Mouse (Mus musculus): ENCODE measurements around the gene Prkn.

The Prkn gene

DNA sequence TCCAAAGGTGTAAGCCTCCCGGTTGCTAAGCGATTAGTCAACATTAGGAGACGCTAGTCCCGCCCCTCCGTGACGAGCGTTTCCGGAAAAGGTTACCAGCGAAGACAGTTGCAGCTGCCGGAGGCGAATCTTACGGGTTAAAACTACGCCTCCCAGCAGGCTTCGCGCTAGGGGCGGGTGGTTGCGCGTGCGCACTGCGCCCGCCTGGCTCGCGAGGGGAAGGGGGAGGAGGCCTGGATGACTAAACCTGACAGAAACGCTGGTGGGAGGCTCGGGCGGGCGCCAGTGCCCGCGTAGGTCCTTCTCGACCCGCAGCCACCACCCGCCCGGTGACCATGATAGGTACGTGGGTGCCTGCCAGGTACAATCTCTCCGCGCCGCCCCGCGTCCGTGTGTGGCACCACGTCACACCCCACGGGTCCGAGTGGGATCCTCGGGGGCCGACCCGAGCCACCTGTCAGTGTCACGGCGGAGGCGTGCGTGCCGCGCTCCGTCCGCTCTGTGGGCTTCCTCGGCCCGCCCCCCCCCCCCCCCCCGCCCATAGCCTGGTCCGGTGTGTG, at the start of gene Prkn, which contains the start of gene Pacrg:
Prkn (plus strand) TSS at position 237 of the 560 bp plus-strand sequence.
Pacrg (minus strand) TSS at position 164 of the 560 bp plus-strand sequence.
- peak; percentile 96 for DNase-seq (ENCODE audit: extremely low spot score, low read depth, low spot score)

DNA sequence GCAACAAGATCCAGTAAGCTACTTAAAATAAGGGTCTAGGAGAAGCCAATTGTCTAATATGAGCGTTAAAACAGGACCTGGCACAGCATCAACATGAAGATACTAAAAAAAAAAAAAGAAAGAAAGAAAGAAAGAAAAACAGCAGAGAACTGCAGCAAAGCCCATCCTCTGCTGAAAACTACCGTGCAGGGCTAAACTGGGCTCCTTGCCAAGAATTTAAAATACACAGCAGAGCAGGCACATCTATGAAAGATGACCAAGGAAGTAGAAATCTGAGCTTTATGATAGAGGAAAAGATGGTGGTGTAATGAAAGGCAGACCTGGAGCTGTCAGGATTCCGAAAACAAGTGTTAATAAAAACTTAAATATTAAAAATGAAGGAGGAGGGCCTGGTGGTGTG, 48.5 kb upstream of the Prkn start:
- no peak for DNase-seq (ENCODE audit: extremely low spot score, low read depth, low spot score)

DNA sequence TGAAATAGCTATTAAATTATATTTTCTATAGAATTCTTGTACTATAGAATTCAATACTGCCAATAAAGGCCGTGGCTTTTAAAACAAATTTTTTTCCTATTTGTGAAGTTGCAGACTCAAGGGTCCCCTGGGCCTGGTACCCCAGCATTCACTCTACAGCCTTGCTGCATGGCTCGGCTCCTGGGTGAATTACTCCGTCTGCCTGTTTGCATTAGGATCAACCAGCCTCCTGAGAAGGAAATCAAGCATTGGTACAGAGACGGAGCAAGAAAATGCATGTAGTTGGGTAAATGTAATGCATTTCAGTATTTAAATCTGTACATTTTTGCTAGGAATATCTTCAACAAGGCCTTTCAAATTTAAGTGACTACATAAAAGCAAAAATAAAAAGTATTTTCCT, 33.5 kb upstream of the Prkn start:
- DNase-seq (ENCODE audit: extremely low spot score, low read depth, low spot score) = no peak

DNA sequence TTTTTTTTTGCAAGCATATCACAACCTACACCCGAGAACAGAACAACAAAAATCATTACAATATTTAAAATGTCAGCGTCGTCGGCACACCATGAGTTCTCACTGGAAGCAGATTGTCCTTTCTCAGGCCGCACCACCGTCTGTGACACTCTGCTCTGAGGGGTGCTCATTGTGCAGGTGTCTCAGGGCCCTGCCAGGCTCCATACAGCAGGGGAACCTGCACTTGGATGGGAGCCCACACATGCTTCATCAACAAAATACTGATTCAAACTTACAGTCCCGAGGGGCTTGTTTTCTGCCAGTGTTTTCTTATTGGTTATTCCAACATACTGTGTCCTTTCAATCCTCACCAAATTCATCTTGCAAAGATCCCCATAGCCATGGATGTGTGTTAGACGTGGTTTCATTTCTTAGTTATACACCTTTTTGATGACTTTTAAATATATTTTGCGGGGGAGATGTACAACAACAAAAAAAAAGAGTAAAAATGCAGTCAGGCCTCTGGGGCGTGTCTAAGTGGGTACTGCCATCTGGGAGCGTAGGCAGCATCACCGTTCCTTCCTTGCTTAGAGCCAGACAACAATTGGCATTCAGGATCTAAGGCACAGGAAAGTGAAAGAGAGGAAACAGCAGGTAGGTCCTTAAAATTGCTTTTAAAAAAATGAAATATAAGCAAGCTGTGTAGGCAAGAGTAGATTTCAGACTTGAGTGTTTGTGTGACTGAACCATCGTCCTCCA, 32.8 kb upstream of the Prkn start:
- DNase-seq (ENCODE audit: extremely low spot score, low read depth, low spot score) = no peak

DNA sequence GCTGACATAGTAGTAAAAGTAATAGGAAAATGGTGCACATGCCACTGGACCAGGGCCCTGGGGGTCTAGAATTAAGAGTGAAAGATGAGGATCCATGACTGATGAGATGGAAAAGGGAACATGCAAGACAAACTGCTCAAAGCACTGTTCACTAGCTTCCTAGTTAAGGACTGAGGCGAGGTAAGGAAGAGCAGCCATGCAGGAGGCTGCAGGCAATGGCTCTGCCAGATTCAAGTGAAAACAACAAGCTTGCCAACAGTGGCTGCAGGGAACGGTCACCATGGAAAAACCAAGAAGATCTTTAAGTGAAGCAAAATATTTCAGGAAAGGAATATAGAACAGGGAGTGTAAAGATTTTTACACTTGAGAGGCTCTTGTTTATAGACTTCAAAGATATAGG, 31.6 kb upstream of the Prkn start:
- no peak for DNase-seq (ENCODE audit: extremely low spot score, low read depth, low spot score)

DNA sequence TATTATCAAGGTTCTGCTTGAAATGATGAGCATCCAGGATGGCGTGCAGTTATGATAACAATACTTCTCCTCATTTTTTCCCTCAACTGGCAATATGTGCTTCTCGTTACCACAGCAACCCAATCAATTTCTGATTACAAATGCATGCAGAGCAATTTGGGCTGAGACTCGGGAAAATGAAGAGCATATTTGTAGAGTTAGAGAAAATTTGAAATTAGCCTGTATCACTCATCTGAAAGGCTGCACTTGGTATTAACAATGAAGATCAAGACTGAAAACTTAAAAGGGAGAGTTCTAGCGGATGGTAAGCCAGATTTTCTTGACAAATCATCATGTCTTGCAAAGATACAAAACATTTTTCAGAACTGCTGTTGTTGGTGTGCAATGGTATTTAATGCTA, 21.2 kb upstream of the Prkn start:
- DNase-seq (ENCODE audit: extremely low spot score, low read depth, low spot score) = no peak

DNA sequence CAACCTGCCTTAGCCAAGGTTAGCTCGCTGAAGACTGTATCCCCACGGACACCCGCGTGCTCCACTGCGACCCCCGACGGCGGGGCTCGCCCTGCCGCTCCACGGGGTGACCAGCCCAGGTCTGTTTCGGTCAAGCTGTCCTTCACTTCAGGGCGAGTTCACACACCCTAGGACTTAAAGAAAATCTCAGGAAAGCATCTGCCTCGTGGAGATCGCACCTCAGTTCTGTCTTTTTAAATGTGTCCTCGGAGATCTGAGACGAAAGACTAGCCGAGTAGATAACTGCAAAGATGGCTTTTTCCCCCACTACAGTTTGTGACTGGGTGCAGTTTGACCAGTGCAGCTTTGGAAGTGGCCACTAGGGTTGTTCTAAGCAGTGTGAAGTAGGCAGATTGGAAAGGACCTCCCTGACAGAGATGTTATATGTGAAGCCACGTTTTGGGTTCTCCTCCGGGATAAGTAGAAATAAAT, 582 bp downstream of the Prkn start:
- DNase-seq (ENCODE audit: extremely low spot score, low read depth, low spot score) = peak; percentile 28

DNA sequence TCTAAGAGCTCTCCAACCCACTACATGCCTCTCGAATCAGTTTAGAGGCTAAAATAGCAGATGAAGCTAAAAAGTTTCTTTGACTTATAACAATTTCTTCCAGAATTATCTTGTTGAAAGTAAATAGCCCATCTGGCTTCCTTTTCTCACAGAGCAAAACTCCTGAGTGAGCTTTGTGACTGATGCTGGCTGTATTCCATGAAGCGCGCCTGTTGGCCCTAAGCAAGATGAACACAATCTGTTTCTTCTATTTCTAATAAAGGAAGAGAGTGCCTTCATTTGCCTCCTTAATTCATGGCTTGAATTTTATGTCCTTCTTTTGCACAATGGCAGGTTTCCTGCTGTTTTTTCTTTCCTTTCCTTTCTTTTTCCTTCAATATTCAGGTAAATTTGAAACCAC, 14.0 kb downstream of the Prkn start:
- DNase-seq (ENCODE audit: extremely low spot score, low read depth, low spot score) = no peak

DNA sequence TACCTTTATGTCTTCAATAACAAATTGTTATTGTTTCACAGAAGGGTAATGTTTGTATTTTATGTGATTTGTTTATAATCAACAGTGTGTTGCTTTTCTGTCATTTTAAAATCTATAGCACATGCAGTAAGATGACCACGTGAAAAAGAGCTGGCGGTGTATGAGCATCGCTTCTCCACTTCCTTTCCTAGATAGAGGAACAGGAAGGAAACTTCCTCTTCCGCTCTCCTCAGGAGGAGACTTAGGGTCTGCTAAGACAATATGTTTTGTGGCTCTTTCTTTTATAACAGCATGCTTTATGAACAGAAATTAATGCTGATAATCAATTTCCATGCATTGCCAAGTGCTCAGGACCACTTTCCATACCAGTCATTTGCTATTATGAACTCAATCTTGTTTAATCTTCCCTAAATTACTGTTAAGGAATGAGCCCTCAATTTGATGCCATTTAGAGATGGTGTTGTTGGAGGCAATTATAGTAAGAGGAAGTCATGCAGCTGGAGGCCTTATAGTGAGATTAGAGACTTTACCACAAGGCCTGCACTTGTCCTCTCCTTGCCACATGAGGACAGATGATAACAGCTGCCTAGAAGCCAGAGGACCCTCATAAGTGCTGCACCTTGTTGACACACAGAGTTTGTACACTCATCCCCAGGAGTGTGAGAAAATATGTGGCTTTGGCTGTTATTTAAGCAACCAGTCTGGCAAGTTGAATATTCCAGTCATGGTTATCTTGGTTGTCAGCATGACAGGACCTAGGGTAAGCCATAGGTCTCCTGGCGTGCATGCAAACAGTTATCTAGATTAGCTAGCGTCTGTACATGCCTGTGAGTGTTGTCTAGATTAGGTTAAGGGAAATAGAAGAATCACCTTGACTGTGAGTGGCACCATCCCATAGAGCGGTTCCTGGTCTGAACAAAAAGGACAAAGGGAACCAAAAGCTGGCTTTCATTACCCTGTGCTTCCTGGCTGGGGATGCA, 34.3 kb downstream of the Prkn start:
- DNase-seq (ENCODE audit: extremely low spot score, low read depth, low spot score) = no peak

DNA sequence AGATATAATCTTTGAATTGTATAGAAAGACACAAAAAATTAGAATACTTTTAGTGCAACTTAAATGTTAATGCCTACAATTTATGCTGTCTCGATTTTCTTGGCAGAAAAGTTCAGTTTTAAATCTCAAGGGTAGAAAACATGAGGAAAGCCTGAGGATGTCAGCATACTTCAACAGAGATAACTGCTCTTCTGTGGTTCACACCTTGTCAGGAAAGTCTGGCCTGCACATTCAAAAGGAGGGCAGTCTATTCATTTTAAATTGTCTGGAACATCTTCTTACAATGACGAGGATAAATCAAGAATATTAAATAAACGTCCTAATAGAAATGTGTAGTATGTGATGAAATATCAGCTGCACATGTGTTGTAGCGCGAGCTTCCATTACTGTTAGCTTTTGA, 38.8 kb downstream of the Prkn start:
- DNase-seq (ENCODE audit: extremely low spot score, low read depth, low spot score) = no peak

DNA sequence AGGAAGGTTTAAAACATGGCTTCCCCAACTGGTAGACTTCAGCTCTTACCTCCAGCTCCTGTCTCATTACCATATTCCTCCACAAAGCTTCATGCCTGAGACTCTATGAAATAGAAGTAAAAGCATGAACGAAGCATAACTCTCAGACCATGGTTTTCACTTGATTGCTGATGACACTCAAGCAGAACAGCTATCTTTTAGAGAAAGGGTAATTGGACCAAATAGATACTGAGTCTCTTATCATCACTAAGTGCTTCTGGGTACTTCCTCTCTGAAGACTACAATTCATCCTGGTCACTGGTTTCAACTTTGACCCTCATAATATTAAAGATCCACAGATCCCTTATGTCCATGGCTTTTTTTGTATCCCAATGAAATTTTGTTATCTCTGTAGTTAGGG, 42.1 kb downstream of the Prkn start:
- DNase-seq (ENCODE audit: extremely low spot score, low read depth, low spot score) = no peak

DNA sequence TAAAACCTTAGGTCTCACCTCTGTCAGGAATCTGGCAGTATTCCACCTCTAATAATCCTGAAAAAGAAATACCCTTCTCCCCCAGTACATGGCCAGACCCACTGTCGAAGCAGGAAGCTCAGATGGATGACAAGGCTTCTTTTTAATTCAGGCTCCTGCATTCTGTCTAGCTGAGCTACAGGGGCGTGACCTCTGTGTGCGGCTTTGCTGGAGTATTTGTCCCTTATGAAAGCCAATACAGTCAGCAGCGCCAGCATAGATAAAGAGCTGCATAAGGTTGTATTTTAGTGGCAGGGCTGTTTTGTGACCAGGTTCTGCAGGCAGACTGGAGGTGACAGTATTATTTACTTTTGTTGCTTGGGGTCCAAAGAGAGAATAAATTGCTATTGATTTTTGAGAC, 47.7 kb downstream of the Prkn start:
- DNase-seq (ENCODE audit: extremely low spot score, low read depth, low spot score) = no peak

DNA sequence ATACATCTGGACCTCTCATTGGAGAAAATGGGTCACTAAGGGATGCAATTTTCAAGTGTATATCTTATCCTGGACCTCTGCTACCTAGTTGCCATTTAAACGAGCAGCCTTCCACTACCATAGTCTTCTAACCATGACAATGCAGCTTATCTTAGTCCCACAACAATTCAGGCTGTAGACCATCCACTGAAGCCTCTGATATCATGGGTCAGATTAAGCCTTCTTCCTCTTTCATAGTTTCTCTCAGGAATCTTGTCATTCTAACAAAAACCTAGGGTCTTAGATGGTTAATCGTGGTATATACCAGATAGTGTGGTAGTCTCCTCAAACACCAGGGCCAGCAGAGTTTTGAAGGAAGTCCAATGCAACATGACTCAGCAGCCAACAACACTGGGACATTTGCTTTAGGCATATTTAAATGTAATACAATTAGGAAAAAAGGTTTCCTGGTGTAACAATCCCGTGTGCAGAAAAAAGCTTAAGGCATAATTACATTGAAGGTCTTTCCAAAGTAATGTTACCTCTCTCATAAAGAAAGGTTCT, 61.6 kb downstream of the Prkn start:
- no peak for DNase-seq (ENCODE audit: extremely low spot score, low read depth, low spot score)

DNA sequence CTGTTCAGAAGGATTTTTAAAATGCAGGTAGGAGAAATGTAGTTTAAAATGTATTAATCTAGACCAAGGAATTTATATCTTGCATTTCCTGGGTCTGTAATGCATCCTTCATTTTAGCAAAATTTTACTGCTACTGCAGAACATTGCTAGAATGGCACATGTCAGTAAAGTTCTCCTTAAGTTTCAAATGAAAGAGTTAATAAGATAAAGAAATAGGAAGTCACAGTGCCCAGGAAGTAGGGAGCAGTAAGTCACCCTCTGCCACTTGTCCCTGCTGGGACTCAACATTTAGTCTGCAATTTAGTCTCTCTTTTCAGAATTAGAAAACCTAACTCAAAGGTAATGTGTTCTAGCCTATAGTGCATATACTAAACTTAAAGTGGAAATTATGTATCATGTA, 96.5 kb downstream of the Prkn start:
- no peak for DNase-seq (ENCODE audit: extremely low spot score, low read depth, low spot score)

DNA sequence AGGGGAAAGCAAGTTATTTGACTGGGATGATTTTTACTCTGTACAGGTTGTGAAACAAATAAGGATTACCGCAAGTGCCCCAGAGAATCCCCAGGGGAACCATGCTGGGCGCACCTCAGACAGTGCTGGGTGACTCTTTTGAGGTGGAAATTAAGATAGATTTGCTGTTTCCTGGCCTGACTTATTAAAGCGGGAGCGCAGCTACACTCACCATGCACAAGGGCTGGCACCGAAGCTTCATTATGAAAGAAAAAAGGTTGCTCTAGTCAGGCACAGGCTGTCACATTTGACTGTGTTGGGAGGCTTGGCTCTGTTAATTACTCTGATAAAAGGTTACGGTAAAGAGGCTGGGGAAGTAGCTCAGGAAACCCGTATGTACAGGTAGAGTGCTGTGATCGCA, 97.7 kb downstream of the Prkn start:
- no peak for DNase-seq (ENCODE audit: extremely low spot score, low read depth, low spot score)

DNA sequence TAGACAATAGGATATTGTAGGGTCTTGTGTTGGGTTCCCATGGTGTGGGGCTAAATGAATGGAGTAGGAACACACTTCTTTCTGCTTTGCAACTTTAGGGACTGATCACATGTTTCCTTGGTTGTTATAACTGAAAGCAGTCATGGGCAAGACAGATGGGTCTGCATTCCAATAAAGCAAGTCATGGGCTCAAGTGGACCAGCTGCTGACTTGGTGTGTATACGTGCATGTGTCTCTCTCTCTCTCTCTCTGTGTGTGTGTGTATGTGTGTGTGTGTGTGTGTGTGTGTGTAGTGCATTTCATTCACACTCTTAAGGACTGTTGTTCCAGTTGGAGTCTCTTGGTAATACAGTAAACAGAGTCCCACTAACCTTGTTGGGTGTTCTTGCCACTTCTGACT, 98.6 kb downstream of the Prkn start:
- no peak for DNase-seq (ENCODE audit: extremely low spot score, low read depth, low spot score)

DNA sequence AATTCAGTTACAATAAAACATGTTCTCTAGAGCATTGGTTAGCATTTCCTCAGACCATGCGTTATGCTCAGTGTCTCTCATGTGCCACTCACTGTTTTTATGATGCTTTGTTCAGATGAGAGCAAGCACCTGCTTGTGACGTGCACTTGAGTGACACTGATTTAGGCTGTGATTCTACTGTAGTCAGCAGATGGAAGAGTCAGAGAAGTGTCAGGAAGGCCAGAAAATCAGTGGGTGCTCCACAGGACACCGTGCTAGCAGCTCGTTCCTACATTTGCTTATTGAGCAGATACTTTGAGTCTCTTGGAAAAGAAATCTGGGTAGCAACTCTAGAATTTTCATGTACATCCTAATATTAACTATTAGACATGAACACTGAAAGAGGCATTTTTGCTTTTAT, 106.4 kb downstream of the Prkn start:
- no peak for DNase-seq (ENCODE audit: extremely low spot score, low read depth, low spot score)

DNA sequence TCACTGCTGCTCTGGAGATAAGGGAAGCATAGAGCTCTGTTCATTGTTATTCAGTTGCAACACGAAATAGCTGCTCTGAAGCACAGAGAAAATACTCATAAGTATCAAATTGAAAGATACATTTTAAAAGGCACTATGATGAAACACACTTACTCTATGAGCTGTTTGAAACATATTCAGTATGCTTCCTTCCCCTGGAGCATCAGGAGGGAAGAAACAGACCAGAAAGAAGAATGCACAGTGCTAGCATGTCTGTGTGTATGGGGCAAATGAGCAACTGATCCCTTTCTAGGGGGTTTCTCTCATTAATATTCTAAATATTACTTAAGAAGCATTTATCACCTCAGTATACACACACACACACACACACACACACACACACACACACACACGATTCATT, 107.4 kb downstream of the Prkn start:
- no peak for DNase-seq (ENCODE audit: extremely low spot score, low read depth, low spot score)

DNA sequence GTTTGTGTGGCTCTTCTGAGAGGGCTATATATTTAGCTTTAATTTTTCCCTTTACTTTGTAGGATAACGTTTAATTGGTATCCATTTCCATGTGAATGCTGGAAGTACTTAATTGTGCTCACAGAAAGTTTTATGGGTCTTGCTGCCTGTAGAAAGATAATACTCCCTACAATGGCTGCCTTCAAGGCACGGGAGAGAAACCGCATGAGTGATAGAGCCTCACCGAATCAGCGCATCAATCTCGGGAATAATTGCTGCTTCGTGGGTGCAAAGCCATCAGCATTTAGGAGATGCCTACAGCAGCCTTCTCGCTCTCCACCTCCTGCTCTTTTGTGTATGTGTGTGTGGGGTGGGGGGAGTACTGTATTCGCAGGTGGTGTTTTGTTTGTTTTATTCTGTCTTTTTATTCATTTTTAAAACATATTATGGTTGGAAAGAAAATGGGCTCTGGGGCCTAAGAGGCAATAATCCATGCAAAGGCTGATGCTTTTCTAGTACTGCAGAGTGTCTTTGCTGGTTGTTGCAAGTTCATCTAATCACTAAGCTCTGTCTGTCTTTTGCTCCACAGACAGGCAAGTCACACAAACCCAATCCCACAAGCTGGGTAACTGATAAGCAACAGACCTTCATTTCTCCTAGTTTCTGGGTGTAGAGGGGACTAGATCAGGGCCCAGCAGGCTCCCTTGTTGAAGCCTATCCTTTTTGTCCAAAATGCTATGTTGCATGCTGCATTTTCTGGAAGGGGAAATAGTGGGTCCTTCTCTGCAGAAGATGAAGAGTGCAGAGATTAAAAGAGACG, 119.1 kb downstream of the Prkn start:
- DNase-seq (ENCODE audit: extremely low spot score, low read depth, low spot score) = no peak

DNA sequence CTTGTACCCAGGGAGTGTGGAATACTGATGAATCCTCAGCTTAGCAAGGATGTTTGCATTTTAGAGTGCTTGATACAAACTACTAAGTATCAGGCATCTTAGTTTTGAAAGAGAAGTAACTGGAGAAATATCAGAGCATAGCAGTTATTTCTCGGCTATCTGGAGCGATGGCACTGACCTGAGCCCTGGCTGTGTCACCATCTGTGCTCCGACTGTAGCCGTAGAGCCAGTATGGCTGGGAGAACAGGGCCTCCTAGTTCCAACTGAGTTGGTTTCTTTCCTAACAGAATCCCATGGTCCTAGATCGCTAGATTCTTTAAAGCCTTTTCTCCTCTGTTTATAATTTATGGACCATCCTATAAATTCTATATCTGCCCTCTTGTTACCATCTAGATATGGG, 122.0 kb downstream of the Prkn start:
- no peak for DNase-seq (ENCODE audit: extremely low spot score, low read depth, low spot score)

DNA sequence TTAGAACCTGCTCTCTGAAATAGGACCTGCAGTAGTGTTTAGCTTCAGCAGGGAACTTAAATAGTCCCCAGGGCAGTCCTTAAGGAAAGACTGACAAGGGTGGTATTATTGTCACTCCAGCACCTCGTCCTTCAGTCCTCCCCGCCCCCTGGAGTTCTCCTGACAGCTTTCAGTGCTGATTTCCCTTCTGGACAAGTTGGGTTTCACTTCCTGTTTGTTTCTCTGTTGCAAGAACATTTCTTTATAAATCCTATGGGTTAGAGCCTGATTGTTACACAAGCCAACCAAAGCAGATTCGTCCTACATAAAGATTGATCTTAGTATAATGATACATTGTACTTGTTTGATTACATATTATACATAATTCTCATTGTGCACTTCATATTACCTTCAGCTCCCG, 142.0 kb downstream of the Prkn start:
- DNase-seq (ENCODE audit: extremely low spot score, low read depth, low spot score) = no peak
